10 mouse cellular contexts compared by ENCODE assay signal in the genomic region with DNA sequence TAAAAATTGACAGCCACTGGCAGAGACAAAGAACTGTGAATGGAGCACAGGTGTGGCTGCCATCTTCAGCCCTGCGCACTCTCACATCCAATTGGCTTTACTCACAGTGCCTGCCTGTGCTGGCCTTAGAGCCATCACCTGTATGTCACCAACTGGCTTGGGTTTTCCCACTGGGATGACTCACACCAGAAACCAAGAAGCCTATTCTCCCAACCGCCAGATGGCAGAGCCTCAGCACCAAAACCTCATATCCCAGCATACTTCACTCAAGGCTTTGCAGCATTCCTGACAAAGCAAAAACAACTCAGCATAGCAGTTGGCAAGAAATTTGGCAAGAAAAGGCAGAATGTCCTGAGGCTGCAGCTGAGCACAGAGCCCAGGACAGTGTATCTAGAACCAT. TPM values are rescaled to one million over a fixed set of nuclear protein-coding genes. Genes with fewer than 3 reads are reported as not detected.
DNase-seq lines count a peak whose midpoint lies in the region; ATAC-seq and TF ChIP-seq lines count a peak whose summit lies in the region.
"Had no signal": no experiment of that assay in that cellular context is flagged by ENCODE, and none has a peak within 500 bp of the region (broad histone marks: within the 10 kb centered on the region; RNA-seq: fewer than 3 reads in every experiment).

No protein-coding gene starts in this region.

- no peaks in the 10 kb centered on the region for H3K9me3 ChIP-seq in intestine, postnatal 0 days (ENCODE audit: control insufficient read depth)
- H3K9me3 ChIP-seq in intestine, embryonic 16.5 days (ENCODE audit: control insufficient read depth, low read length), result no peaks in the 10 kb centered on the region
- 0 out of 2 replicates have a peak, but pooled peaks cover 3% of the 10 kb centered on the region for H3K9me3 ChIP-seq in intestine, embryonic 15.5 days
- no peaks in the 10 kb centered on the region for H3K9me3 ChIP-seq in liver, embryonic 11.5 days (ENCODE audit: control insufficient read depth, low read length)
- no peaks in the 10 kb centered on the region for H3K9me3 ChIP-seq in limb, embryonic 10.5 days (replicated peaks)
- H3K9me3 ChIP-seq: lung, embryonic 15.5 days had no signal

- H3K9ac ChIP-seq in intestine, postnatal 0 days (ENCODE audit: low read depth, low read length), result no peak overlapping the region
- H3K9ac ChIP-seq in intestine, embryonic 16.5 days (ENCODE audit: low read depth, low read length), result no peak overlapping the region
- H3K9ac ChIP-seq in intestine, embryonic 15.5 days, result no peak overlapping the region
- H3K9ac ChIP-seq in liver, embryonic 11.5 days (ENCODE audit: low read depth, low read length), result no peak overlapping the region
- H3K9ac ChIP-seq: lung, embryonic 15.5 days had no signal

- H3K27me3 ChIP-seq in intestine, postnatal 0 days (replicated peaks; ENCODE audit: control insufficient read depth, insufficient read depth, low read length), result no peaks in the 10 kb centered on the region
- H3K27me3 ChIP-seq in intestine, embryonic 16.5 days (replicated peaks; ENCODE audit: control insufficient read depth, insufficient read depth, low read length), result no peaks in the 10 kb centered on the region
- no peaks in the 10 kb centered on the region for H3K27me3 ChIP-seq in intestine, embryonic 15.5 days (replicated peaks)
- no peaks in the 10 kb centered on the region for H3K27me3 ChIP-seq in liver, embryonic 11.5 days (replicated peaks; ENCODE audit: control insufficient read depth, insufficient read depth, low read length)
- H3K27me3 ChIP-seq in limb, embryonic 10.5 days (ENCODE audit: low read depth, poor library complexity, severe bottlenecking), result no peaks in the 10 kb centered on the region
- H3K27me3 ChIP-seq: lung, embryonic 15.5 days had no signal

- ATAC-seq in intestine, postnatal 0 days, result no peak
- ATAC-seq in intestine, embryonic 16.5 days, result no peak
- no peak for ATAC-seq in intestine, embryonic 15.5 days
- ATAC-seq in liver, embryonic 11.5 days (replicated peaks; ENCODE audit: low FRiP score), result no peak

- no peak overlapping the region for H3K27ac ChIP-seq in intestine, postnatal 0 days (ENCODE audit: low read depth, low read length)
- no peak overlapping the region for H3K27ac ChIP-seq in intestine, embryonic 16.5 days (ENCODE audit: low read length)
- peak overlapping the region; percentile 42 for H3K27ac ChIP-seq in left cerebral cortex, adult 2 months
- no peak overlapping the region for H3K27ac ChIP-seq in intestine, embryonic 15.5 days
- no peak overlapping the region for H3K27ac ChIP-seq in liver, embryonic 11.5 days (ENCODE audit: low read depth, low read length)
- no peak overlapping the region for H3K27ac ChIP-seq in limb, embryonic 10.5 days
- H3K27ac ChIP-seq: lung, embryonic 15.5 days had no signal

- no peaks in the 10 kb centered on the region; the same call in 1 of the 2 replicates for H3K4me1 ChIP-seq in intestine, postnatal 0 days (replicated peaks; ENCODE audit: control insufficient read depth, insufficient read depth, low read length)
- H3K4me1 ChIP-seq in intestine, embryonic 16.5 days (ENCODE audit: control insufficient read depth, insufficient read depth, low read length), result no peaks in the 10 kb centered on the region
- H3K4me1 ChIP-seq in intestine, embryonic 15.5 days (replicated peaks), result no peaks in the 10 kb centered on the region
- no peaks in the 10 kb centered on the region for H3K4me1 ChIP-seq in liver, embryonic 11.5 days (replicated peaks; ENCODE audit: control insufficient read depth, insufficient read depth, low read length)
- no peaks in the 10 kb centered on the region for H3K4me1 ChIP-seq in limb, embryonic 10.5 days
- H3K4me1 ChIP-seq: lung, embryonic 15.5 days had no signal

- TF ChIP-seq CTCF in intestine, postnatal 0 days (IDR thresholded peaks at IDR 0.05; ENCODE audit: low read depth), result 0 out of 2 replicates have a peak, but pooled peaks have one; percentile 11
- TF ChIP-seq CTCF in left cerebral cortex, adult 2 months (IDR thresholded peaks at IDR 0.05), result peak; percentile 58

- 92% methylated on average over 2 of the region's 2 CpGs for WGBS in intestine, postnatal 0 days
- 93% methylated on average over 2 of the region's 2 CpGs for WGBS in intestine, embryonic 16.5 days
- WGBS in intestine, embryonic 15.5 days, result 97% methylated on average over 2 of the region's 2 CpGs
- WGBS in liver, embryonic 11.5 days, result 92% methylated on average over 2 of the region's 2 CpGs
- WGBS in limb, embryonic 10.5 days, result 87% methylated on average over 2 of the region's 2 CpGs

- H3K36me3 ChIP-seq in intestine, postnatal 0 days (ENCODE audit: control insufficient read depth, insufficient read depth), result peaks cover 41% of the 10 kb centered on the region
- H3K36me3 ChIP-seq in intestine, embryonic 16.5 days (ENCODE audit: control insufficient read depth, insufficient read depth, low read length), result peaks cover 11% of the 10 kb centered on the region
- peaks cover 17% of the 10 kb centered on the region for H3K36me3 ChIP-seq in intestine, embryonic 15.5 days
- peaks cover 27% of the 10 kb centered on the region; the same call in 1 of the 2 replicates for H3K36me3 ChIP-seq in liver, embryonic 11.5 days (ENCODE audit: control insufficient read depth, insufficient read depth, low read length)
- peaks cover 96% of the 10 kb centered on the region for H3K36me3 ChIP-seq in limb, embryonic 10.5 days

- peak; percentile 37 for DNase-seq in R1 (ENCODE audit: low read depth, low spot score)
- peak; percentile 35 to 40 for DNase-seq in cerebellum, postnatal 10 days
- peak; percentile 28 to 32 for DNase-seq in left cerebral cortex, adult 2 months (ENCODE audit: extremely low spot score in 1 of 2, low spot score in 2 of 2)
- no peak for DNase-seq in liver, embryonic 11.5 days (ENCODE audit: low spot score)
- DNase-seq in limb, embryonic 10.5 days (ENCODE audit: low spot score), result no peak
- DNase-seq: thymus, postnatal 25 days had no signal

- H3K4me2 ChIP-seq in intestine, postnatal 0 days (replicated peaks; ENCODE audit: low read depth), result no peak overlapping the region
- H3K4me2 ChIP-seq in intestine, embryonic 16.5 days (ENCODE audit: low read depth, low read length), result no peak overlapping the region
- H3K4me2 ChIP-seq in intestine, embryonic 15.5 days (replicated peaks), result no peak overlapping the region
- no peak overlapping the region for H3K4me2 ChIP-seq in liver, embryonic 11.5 days
- H3K4me2 ChIP-seq: lung, embryonic 15.5 days had no signal

- H3K4me3 ChIP-seq in intestine, postnatal 0 days (ENCODE audit: low read depth, low read length), result no peak overlapping the region
- no peak overlapping the region for H3K4me3 ChIP-seq in intestine, embryonic 16.5 days (ENCODE audit: low read length)
- no peak overlapping the region for H3K4me3 ChIP-seq in left cerebral cortex, adult 2 months
- no peak overlapping the region for H3K4me3 ChIP-seq in intestine, embryonic 15.5 days (replicated peaks)
- no peak overlapping the region for H3K4me3 ChIP-seq in liver, embryonic 11.5 days (ENCODE audit: low read depth, low read length)
- no peak overlapping the region for H3K4me3 ChIP-seq in limb, embryonic 10.5 days
- H3K4me3 ChIP-seq: lung, embryonic 15.5 days had no signal

- intact Hi-C loops in left cerebral cortex, adult 2 months (cut with DNase I), result loop anchor here (2.0 kb wide), 1 partner anchor 70 kb away; no protein-coding TSS in a partner anchor

RNA-seq across cellular contexts. Expression of gene Trp53bp1, which starts 48.2 kb away (rescaled TPM):
- 5.8 and 6.6 TPM in 2 replicates for polyA plus RNA-seq in intestine, postnatal 0 days (2015; fragmentation: Nextera tagmentation; extraction: Ambion mirVana)
- 26.5 and 31.0 TPM in 2 replicates for polyA plus RNA-seq in intestine, embryonic 16.5 days (2015; fragmentation: Nextera tagmentation; extraction: Ambion mirVana)
- 100 to 1,000 TPM; 148 to 170 TPM for total RNA-seq in left cerebral cortex, adult 2 months (2021)
- 40.1 and 43.4 TPM in 2 replicates for polyA plus RNA-seq in intestine, embryonic 15.5 days (2015; fragmentation: Nextera tagmentation; extraction: Ambion mirVana)
- 32.4 and 36.0 TPM in 2 replicates for polyA plus RNA-seq in liver, embryonic 11.5 days (2014; fragmentation: Nextera tagmentation; extraction: Ambion mirVana)
- 116 and 135 TPM in 2 replicates for polyA plus RNA-seq in limb, embryonic 10.5 days (2016; fragmentation: Nextera tagmentation; extraction: Ambion mirVana)

RNA-seq across cellular contexts. Expression of gene Zscan29, which starts 52.1 kb away (rescaled TPM):
- 6.0 and 7.1 TPM in 2 replicates for polyA plus RNA-seq in intestine, postnatal 0 days (2015; fragmentation: Nextera tagmentation; extraction: Ambion mirVana)
- polyA plus RNA-seq in intestine, embryonic 16.5 days (2015; fragmentation: Nextera tagmentation; extraction: Ambion mirVana), result 8.3 and 8.6 TPM in 2 replicates
- total RNA-seq in left cerebral cortex, adult 2 months (2021), result 1 to 10 TPM; 6.1 to 6.3 TPM
- 8.6 and 8.9 TPM in 2 replicates for polyA plus RNA-seq in intestine, embryonic 15.5 days (2015; fragmentation: Nextera tagmentation; extraction: Ambion mirVana)
- 7.6 and 8.8 TPM in 2 replicates for polyA plus RNA-seq in liver, embryonic 11.5 days (2014; fragmentation: Nextera tagmentation; extraction: Ambion mirVana)
- 9.8 and 10.2 TPM in 2 replicates for polyA plus RNA-seq in limb, embryonic 10.5 days (2016; fragmentation: Nextera tagmentation; extraction: Ambion mirVana)

RNA-seq across cellular contexts. Expression of gene Tubgcp4, which starts 52.6 kb away (rescaled TPM):
- polyA plus RNA-seq in intestine, postnatal 0 days (2015; fragmentation: Nextera tagmentation; extraction: Ambion mirVana), result 12.3 and 14.4 TPM in 2 replicates
- 31.8 and 37.2 TPM in 2 replicates for polyA plus RNA-seq in intestine, embryonic 16.5 days (2015; fragmentation: Nextera tagmentation; extraction: Ambion mirVana)
- 10 to 100 TPM; 45.7 to 48.6 TPM for total RNA-seq in left cerebral cortex, adult 2 months (2021)
- 38.2 and 44.2 TPM in 2 replicates for polyA plus RNA-seq in intestine, embryonic 15.5 days (2015; fragmentation: Nextera tagmentation; extraction: Ambion mirVana)
- 50.4 and 51.0 TPM in 2 replicates for polyA plus RNA-seq in liver, embryonic 11.5 days (2014; fragmentation: Nextera tagmentation; extraction: Ambion mirVana)
- 78.0 and 82.8 TPM in 2 replicates for polyA plus RNA-seq in limb, embryonic 10.5 days (2016; fragmentation: Nextera tagmentation; extraction: Ambion mirVana)

Comparison
In these comparisons a context has a peak if more than half of its experiments do, and no peak if none do; other contexts are left out.
1. DNase-seq: peak in R1 (single experiment), cerebellum, postnatal 10 days (2 of 2) and left cerebral cortex, adult 2 months (2 of 2); none in liver, embryonic 11.5 days (single experiment) and limb, embryonic 10.5 days (single experiment).